Mouse (Mus musculus): ENCODE data around the gene Unc45b. TPM values are rescaled to one million over a fixed set of nuclear protein-coding genes. Genes with fewer than 3 reads are reported as not detected.

Gene Unc45b
- polyA plus RNA-seq, 1 experiment, result not detected

DNA sequence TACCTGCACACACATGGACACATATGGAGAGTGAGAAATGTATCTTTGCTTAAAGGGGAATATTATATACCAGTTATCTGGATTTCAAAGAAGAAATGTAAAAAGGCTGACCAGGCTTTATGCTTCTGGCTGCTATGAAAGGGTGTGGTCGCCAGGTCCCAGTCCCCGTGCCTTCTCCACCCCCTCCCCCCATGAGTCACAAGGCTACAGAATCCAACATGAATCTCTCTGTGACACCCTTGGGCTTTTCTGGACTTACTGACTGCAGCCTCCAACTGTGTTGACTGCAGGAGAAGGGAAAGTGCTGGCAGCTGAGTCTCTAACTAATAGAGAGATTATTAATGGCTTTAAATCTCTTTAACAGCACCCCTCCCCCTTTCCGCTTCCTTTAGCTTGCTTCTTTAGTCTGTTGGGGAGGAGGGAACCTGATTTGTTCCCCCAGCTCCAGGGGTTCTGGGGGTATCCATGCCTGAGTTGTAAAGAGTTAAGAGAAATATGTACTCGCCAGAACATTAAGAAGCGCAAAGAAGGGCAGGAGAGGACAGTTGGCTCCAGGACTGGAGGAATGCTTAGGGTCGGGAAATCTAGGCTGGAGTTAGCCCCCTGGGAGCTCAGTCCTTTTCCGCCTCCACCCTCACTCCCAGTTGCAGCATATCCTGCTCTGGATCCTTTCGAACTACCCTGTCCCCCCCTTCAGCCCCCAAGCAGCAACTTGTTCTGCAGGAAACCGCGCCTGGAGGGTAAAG lies 40.6 kb downstream of the Unc45b start, which contains the start of gene Slfn5:
Gene Slfn5, plus strand, starts transcription at position 614 of the 746 bp plus-strand sequence.
- 16% methylated on average over 10 of the region's 10 CpGs for WGBS

DNA sequence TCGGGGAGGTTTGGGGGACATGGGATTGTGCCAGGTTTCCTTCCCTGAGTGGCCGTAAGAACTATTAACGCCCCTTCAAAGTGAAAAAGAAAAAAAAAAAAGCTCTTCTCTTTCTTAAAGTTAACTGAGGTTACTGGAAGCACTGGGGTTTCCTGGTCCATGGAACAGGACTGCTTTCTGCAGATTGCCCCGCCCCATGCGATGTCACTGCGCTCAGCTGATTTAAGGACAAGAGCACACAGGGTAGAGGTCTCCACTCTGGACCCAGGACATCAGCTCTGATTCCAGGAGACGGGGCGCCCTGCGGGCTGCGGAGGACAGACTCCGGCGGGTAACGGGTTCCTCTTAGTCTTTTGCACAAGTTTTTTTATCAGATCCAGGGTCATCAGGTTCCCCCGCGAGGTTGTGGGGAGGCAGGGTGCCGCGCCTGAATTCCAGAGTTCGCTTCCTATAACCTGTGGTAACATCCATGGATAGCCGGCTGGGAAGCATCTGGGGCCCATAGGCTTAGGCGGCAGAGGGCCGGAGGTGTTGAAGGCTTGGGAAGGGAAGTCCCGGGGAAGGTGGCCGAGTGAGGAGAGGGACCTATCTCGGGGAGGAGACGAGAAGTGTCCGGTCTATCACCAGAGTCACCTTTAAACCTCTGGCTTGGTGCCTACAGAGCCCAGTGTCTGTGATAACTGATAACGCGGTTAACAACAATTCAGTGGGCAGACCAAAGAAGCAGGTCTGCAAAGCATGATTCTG lies 41.7 kb downstream of the Unc45b start:
- WGBS, result 18% methylated on average over 28 of the region's 28 CpGs
- TF ChIP-seq POLR2A (IDR thresholded peaks at IDR 0.05; ENCODE audit: insufficient read depth, low read depth, low read length) (no peak), CTCF (IDR thresholded peaks at IDR 0.05; ENCODE audit: insufficient read depth, low read depth, low read length) (no peak)
- Histone ChIP-seq H3K27ac (ENCODE audit: insufficient read depth, low read depth, low read length) (peak overlapping the region; percentile 42; the same call in 1 of the 2 replicates), H3K4me3 (ENCODE audit: insufficient read depth, low read depth, low read length) (peak overlapping the region; percentile 26), H3K4me1 (ENCODE audit: control insufficient read depth, insufficient read depth, low read length) (peaks cover 7% of the 10 kb centered on the region; the same call in 1 of the 2 replicates)

More for the DNA sequence above, 40.6 kb downstream of the Unc45b start, which contains the start of gene Slfn5:
- no peak for TF ChIP-seq POLR2A (IDR thresholded peaks at IDR 0.05; ENCODE audit: insufficient read depth, low read depth, low read length)
- TF ChIP-seq CTCF (IDR thresholded peaks at IDR 0.05; ENCODE audit: insufficient read depth, low read depth, low read length), result no peak
- H3K4me1 ChIP-seq (ENCODE audit: control insufficient read depth, insufficient read depth, low read length), result peaks cover 7% of the 10 kb centered on the region; the same call in 1 of the 2 replicates
- H3K27ac ChIP-seq (ENCODE audit: insufficient read depth, low read depth, low read length), result peak within 1 kb of the TSS; percentile 42; the same call in 1 of the 2 replicates
- H3K4me3 ChIP-seq (ENCODE audit: insufficient read depth, low read depth, low read length), result peak within 1 kb of the TSS; percentile 26

DNA sequence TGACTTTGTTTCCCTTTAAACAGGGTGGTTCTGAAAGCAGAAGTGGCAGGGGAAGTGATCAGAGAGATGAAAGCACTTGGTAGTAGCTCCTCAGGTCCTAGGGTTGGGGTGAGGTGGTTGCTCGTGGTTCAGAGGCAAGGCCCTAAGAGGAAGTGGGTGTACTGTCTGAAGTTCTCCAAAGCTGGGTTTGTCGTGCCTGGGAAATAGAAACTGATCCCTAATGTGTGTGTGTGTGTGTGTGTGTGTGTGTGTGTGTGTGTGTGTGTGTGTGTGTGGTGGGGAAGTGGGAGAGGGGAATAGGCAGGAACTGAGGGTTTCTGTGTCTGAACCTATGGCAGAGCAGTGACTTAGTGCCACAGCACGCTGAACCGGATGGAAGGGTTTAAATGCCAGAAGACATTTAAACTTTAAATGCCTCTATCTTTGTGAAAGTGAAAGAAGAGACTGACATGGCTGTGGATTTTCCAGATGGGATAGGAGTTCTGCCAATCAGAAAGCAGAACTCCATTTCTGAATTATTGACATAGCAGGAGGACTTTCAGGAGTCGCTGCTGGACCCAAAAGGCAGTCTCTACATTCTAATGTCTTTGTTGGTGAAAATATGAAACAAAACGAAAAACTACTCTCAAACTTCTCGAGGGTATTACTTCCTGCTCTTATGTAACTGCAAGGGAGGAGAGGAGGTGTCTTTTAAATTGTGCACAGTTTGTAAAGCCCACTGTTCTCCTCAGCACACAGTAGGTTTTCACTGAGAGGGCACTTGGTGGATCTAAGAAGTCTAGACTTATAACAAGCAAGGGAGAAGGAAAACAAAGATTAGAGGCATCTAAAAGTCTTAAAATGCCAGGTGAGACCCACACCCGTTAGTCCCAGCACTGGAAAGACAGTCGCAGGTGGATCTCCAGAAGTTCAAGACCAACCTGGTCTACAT lies 42.5 kb downstream of the Unc45b start:
- Histone ChIP-seq H3K4me3 (ENCODE audit: insufficient read depth, low read depth, low read length) (0 out of 2 replicates have a peak overlapping the region, but pooled peaks have one; percentile 25), H3K4me1 (ENCODE audit: control insufficient read depth, insufficient read depth, low read length) (peaks cover 7% of the 10 kb centered on the region; the same call in 1 of the 2 replicates), H3K27ac (ENCODE audit: insufficient read depth, low read depth, low read length) (no peak overlapping the region)
- TF ChIP-seq CTCF (IDR thresholded peaks at IDR 0.05; ENCODE audit: insufficient read depth, low read depth, low read length) (no peak), POLR2A (IDR thresholded peaks at IDR 0.05; ENCODE audit: insufficient read depth, low read depth, low read length) (no peak)
- WGBS, result 77% methylated on average over 9 of the region's 9 CpGs

DNA sequence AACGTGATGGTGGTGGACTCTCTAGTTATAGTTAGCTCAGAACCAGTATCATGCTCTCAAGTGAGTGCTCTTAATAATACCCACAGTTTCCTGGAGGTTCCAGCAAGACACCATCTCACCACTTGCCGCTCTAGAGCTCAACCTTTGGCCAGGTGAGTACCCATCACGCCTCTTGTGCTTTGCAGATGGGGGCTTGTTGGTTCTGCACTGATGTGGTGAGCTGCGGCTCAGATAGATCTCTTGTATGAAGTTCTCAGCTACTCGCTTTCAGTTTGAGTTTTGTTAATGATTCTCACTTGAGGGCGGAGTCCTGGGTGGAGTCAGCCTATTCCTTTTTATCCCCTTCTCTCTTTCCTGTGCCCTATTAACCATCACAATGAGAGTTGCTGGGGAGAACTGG lies 44.3 kb downstream of the Unc45b start:
- no peak overlapping the region for H3K4me3 ChIP-seq (ENCODE audit: insufficient read depth, low read depth, low read length)
- WGBS, result 85% methylated on average over 6 of the region's 6 CpGs
- TF ChIP-seq POLR2A (IDR thresholded peaks at IDR 0.05; ENCODE audit: insufficient read depth, low read depth, low read length) (no peak), CTCF (IDR thresholded peaks at IDR 0.05; ENCODE audit: insufficient read depth, low read depth, low read length) (no peak)

DNA sequence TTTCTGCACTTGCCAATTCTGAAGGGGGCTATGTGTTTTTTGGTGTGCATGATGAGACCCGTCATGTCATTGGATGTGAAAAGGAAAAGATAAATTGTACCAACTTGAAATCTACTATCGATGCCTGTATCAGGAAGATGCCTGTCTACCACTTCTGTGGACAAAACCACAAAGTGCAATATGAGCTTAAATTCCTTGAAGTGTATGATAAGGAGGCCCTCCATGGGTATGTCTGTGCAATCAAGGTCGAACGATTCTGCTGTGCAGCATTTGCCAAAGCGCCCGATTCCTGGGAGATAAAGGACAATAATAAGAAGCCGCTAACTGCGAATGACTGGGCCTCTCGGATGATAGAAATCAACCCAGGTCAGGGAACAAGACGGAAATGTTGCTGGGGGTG lies 46.6 kb downstream of the Unc45b start:
- TF ChIP-seq CTCF (IDR thresholded peaks at IDR 0.05; ENCODE audit: insufficient read depth, low read depth, low read length) (no peak), POLR2A (IDR thresholded peaks at IDR 0.05; ENCODE audit: insufficient read depth, low read depth, low read length) (no peak)
- Histone ChIP-seq H3K4me1 (ENCODE audit: control insufficient read depth, insufficient read depth, low read length) (peaks cover 4% of the 10 kb centered on the region; the same call in 1 of the 2 replicates), H3K27ac (ENCODE audit: insufficient read depth, low read depth, low read length) (no peak overlapping the region), H3K4me3 (ENCODE audit: insufficient read depth, low read depth, low read length) (no peak overlapping the region)
- 86% methylated on average over 10 of the region's 10 CpGs for WGBS

More for the DNA sequence above, 44.3 kb downstream of the Unc45b start:
- Histone ChIP-seq H3K27ac (ENCODE audit: insufficient read depth, low read depth, low read length) (no peak overlapping the region), H3K4me1 (ENCODE audit: control insufficient read depth, insufficient read depth, low read length) (peaks cover 7% of the 10 kb centered on the region; the same call in 1 of the 2 replicates)

DNA sequence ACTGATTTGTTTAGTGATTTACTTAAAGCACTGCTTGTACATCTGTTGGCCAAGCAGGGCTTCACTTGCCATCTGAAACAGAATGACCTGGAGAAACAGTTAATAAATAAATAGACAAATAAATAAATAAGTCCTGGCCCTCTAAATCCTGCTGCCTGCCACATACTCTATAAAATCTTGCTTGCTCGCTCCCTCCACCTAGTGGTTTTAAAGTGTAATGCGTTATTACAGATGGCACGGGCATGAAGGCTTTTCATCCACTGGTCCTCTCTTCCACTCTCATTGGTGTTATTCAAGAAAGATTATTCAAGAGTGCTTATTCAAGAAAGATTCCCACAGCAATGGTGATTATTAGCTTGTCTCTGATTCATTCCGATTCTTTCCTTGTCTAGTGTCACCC lies 49.3 kb downstream of the Unc45b start:
- 10% methylated on average over 4 of the region's 4 CpGs for whole genome bisulfite sequencing
- Histone ChIP-seq H3K4me3 (ENCODE audit: insufficient read depth, low read depth, low read length) (no peak overlapping the region), H3K27ac (ENCODE audit: insufficient read depth, low read depth, low read length) (no peak overlapping the region), H3K4me1 (ENCODE audit: control insufficient read depth, insufficient read depth, low read length) (no peaks in the 10 kb centered on the region)
- TF ChIP-seq CTCF (IDR thresholded peaks at IDR 0.05; ENCODE audit: insufficient read depth, low read depth, low read length) (no peak), POLR2A (IDR thresholded peaks at IDR 0.05; ENCODE audit: insufficient read depth, low read depth, low read length) (no peak)

DNA sequence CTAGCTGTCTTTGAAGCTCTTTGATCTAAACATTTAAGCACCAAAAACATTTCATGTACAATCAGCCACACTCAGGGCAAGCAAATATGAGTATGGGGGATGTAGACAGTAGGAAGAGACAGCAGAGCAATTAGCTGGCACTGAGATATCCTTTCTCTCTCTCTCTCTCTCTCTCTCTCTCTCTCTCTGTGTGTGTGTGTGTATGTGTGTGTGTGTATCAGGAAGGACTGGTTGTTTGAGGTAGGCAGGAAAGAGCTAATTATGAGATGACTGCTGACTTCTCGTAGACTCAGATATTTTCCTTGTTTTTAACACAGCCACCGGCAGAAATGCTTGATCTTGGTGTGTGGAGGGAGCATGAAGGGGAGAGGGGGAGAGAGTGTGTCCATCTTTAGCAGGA lies 51.4 kb downstream of the Unc45b start:
- H3K4me3 ChIP-seq (ENCODE audit: insufficient read depth, low read depth, low read length), result no peak overlapping the region
- 52% methylated on average over 2 of the region's 2 CpGs for WGBS
- no peak for TF ChIP-seq CTCF (IDR thresholded peaks at IDR 0.05; ENCODE audit: insufficient read depth, low read depth, low read length)
- no peak for TF ChIP-seq POLR2A (IDR thresholded peaks at IDR 0.05; ENCODE audit: insufficient read depth, low read depth, low read length)
- no peaks in the 10 kb centered on the region for H3K4me1 ChIP-seq (ENCODE audit: control insufficient read depth, insufficient read depth, low read length)
- no peak overlapping the region for H3K27ac ChIP-seq (ENCODE audit: insufficient read depth, low read depth, low read length)

DNA sequence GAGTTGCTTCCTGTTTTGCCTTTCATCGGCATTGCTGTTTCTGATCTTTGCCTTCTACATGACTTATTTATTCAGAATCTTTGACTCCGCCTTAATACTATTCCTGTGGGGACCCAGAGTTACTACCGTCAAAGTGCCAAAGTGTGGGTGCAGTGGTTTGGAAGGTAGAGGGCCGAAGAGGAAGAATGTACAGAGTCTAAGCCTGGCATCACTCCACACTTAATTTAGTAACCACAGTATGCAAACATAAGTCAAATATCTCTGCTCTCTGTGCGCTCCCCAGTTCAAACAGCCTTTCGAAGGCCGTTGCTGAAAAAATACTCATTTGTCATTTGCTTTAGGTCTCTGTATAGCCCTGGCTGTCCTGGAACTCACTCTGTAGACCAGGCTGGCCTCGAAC lies 51.9 kb downstream of the Unc45b start:
- no peak overlapping the region for H3K4me3 ChIP-seq (ENCODE audit: insufficient read depth, low read depth, low read length)
- no peak overlapping the region for H3K27ac ChIP-seq (ENCODE audit: insufficient read depth, low read depth, low read length)
- TF ChIP-seq POLR2A (IDR thresholded peaks at IDR 0.05; ENCODE audit: insufficient read depth, low read depth, low read length) (no peak), CTCF (IDR thresholded peaks at IDR 0.05; ENCODE audit: insufficient read depth, low read depth, low read length) (no peak)
- H3K4me1 ChIP-seq (ENCODE audit: control insufficient read depth, insufficient read depth, low read length), result no peaks in the 10 kb centered on the region
- 92% methylated on average over 8 of the region's 8 CpGs for WGBS
